Mouse (Mus musculus): Measurements from ENCODE around the gene Fat2. TPM values are rescaled to one million over a fixed set of nuclear protein-coding genes. Genes with fewer than 3 reads are reported as not detected.

Gene Fat2
- polyA plus RNA-seq, 1 experiment from 2014 or later = 0.03 TPM

GRCm38 (mm10) chr11:55217418-55217817, 118.9 kb downstream of the Fat2 start:
- Histone ChIP-seq H3K4me1 (peaks cover 29% of the 10 kb centered on the region), H3K27ac (no peak overlapping the region; the same call in 1 of the 2 replicates), H3K27me3 (ENCODE audit: insufficient read depth, poor library complexity, severe bottlenecking) (no peaks in the 10 kb centered on the region), H3K4me3 (no peak overlapping the region), H3K36me3 (peaks cover 23% of the 10 kb centered on the region; the same call in 1 of the 2 replicates), H3K9me3 (no peaks in the 10 kb centered on the region; the same call in 1 of the 2 replicates)
- WGBS = 71% methylated on average over 4 of the region's 4 CpGs
- DNase-seq (ENCODE audit: low spot score) = no peak

GRCm38 (mm10) chr11:55216830-55217229, 119.5 kb downstream of the Fat2 start:
- Histone ChIP-seq H3K4me3 (no peak overlapping the region), H3K9me3 (no peaks in the 10 kb centered on the region; the same call in 1 of the 2 replicates), H3K36me3 (peaks cover 17% of the 10 kb centered on the region; the same call in 1 of the 2 replicates), H3K27me3 (ENCODE audit: insufficient read depth, poor library complexity, severe bottlenecking) (no peaks in the 10 kb centered on the region), H3K4me1 (peaks cover 29% of the 10 kb centered on the region), H3K27ac (no peak overlapping the region)
- 85% methylated on average over 13 of the region's 13 CpGs for WGBS
- no peak for DNase-seq (ENCODE audit: low spot score)

GRCm38 (mm10) chr11:55216061-55216460, 120.3 kb downstream of the Fat2 start:
- H3K9me3 ChIP-seq = no peaks in the 10 kb centered on the region; the same call in 1 of the 2 replicates
- WGBS = 68% methylated on average over 4 of the region's 4 CpGs
- H3K4me1 ChIP-seq = peaks cover 31% of the 10 kb centered on the region
- H3K27ac ChIP-seq = no peak overlapping the region
- DNase-seq (ENCODE audit: low spot score) = no peak
- H3K27me3 ChIP-seq (ENCODE audit: insufficient read depth, poor library complexity, severe bottlenecking) = no peaks in the 10 kb centered on the region
- peaks cover 10% of the 10 kb centered on the region; the same call in 1 of the 2 replicates for H3K36me3 ChIP-seq
- H3K4me3 ChIP-seq = no peak overlapping the region

- no peak for DNase-seq (ENCODE audit: low spot score)
- WGBS = 60% methylated on average over 3 of the region's 3 CpGs
- 0 out of 2 replicates have a peak, but pooled peaks cover 1% of the 10 kb centered on the region for H3K36me3 ChIP-seq
Observed at GRCm38 (mm10) chr11:55214978-55215377, 121.4 kb downstream of the Fat2 start.

GRCm38 (mm10) chr11:55214161-55214560, 122.2 kb downstream of the Fat2 start:
- Histone ChIP-seq H3K27me3 (ENCODE audit: insufficient read depth, poor library complexity, severe bottlenecking) (no peaks in the 10 kb centered on the region), H3K4me1 (peaks cover 41% of the 10 kb centered on the region), H3K27ac (no peak overlapping the region), H3K9me3 (no peaks in the 10 kb centered on the region; the same call in 1 of the 2 replicates), H3K36me3 (no peaks in the 10 kb centered on the region), H3K4me3 (no peak overlapping the region)
- DNase-seq (ENCODE audit: low spot score) = no peak
- 76% methylated on average over 5 of the region's 5 CpGs for WGBS

More at GRCm38 (mm10) chr11:55214978-55215377, 121.4 kb downstream of the Fat2 start:
- Histone ChIP-seq H3K27me3 (ENCODE audit: insufficient read depth, poor library complexity, severe bottlenecking) (no peaks in the 10 kb centered on the region), H3K4me1 (peaks cover 35% of the 10 kb centered on the region), H3K27ac (no peak overlapping the region), H3K4me3 (no peak overlapping the region), H3K9me3 (no peaks in the 10 kb centered on the region; the same call in 1 of the 2 replicates)

GRCm38 (mm10) chr11:55213518-55213917, 122.8 kb downstream of the Fat2 start:
- peaks cover 38% of the 10 kb centered on the region for H3K4me1 ChIP-seq
- H3K9me3 ChIP-seq = no peaks in the 10 kb centered on the region; the same call in 1 of the 2 replicates
- DNase-seq (ENCODE audit: low spot score) = no peak
- no peaks in the 10 kb centered on the region for H3K36me3 ChIP-seq
- no peaks in the 10 kb centered on the region for H3K27me3 ChIP-seq (ENCODE audit: insufficient read depth, poor library complexity, severe bottlenecking)
- H3K27ac ChIP-seq = no peak overlapping the region
- WGBS = 85% methylated on average over 4 of the region's 4 CpGs
- no peak overlapping the region for H3K4me3 ChIP-seq

- H3K9me3 ChIP-seq = no peaks in the 10 kb centered on the region; the same call in 1 of the 2 replicates
- no peak overlapping the region for H3K4me3 ChIP-seq
- no peak for DNase-seq (ENCODE audit: low spot score)
- no peaks in the 10 kb centered on the region for H3K27me3 ChIP-seq (ENCODE audit: insufficient read depth, poor library complexity, severe bottlenecking)
- 72% methylated on average over 6 of the region's 6 CpGs for WGBS
- H3K36me3 ChIP-seq = no peaks in the 10 kb centered on the region
- no peak overlapping the region for H3K27ac ChIP-seq
- peaks cover 26% of the 10 kb centered on the region for H3K4me1 ChIP-seq
Observed at GRCm38 (mm10) chr11:55209626-55210353, 126.6 kb downstream of the Fat2 start.

- Histone ChIP-seq H3K4me1 (peaks cover 26% of the 10 kb centered on the region), H3K27me3 (ENCODE audit: insufficient read depth, poor library complexity, severe bottlenecking) (no peaks in the 10 kb centered on the region), H3K36me3 (no peaks in the 10 kb centered on the region), H3K27ac (no peak overlapping the region), H3K9me3 (no peaks in the 10 kb centered on the region; the same call in 1 of the 2 replicates), H3K4me3 (no peak overlapping the region)
- no peak for DNase-seq (ENCODE audit: low spot score)
- 56% methylated on average over 2 of the region's 2 CpGs for WGBS
Observed at GRCm38 (mm10) chr11:55209032-55209431, 127.3 kb downstream of the Fat2 start.

GRCm38 (mm10) chr11:55208001-55208690, 128.2 kb downstream of the Fat2 start:
- Histone ChIP-seq H3K27me3 (ENCODE audit: insufficient read depth, poor library complexity, severe bottlenecking) (no peaks in the 10 kb centered on the region), H3K9me3 (no peaks in the 10 kb centered on the region; the same call in 1 of the 2 replicates), H3K36me3 (no peaks in the 10 kb centered on the region), H3K4me3 (no peak overlapping the region), H3K27ac (no peak overlapping the region), H3K4me1 (peaks cover 20% of the 10 kb centered on the region)
- DNase-seq (ENCODE audit: low spot score) = no peak
- 70% methylated on average over 6 of the region's 6 CpGs for WGBS

GRCm38 (mm10) chr11:55204602-55205001, 131.8 kb downstream of the Fat2 start:
- peak overlapping the region; percentile 81 for H3K27ac ChIP-seq
- 9% methylated on average over 17 of the region's 17 CpGs for WGBS
- H3K36me3 ChIP-seq = no peaks in the 10 kb centered on the region
- H3K4me3 ChIP-seq = peak overlapping the region; percentile 81
- peaks cover 7% of the 10 kb centered on the region; the same call in 1 of the 2 replicates for H3K4me1 ChIP-seq
- H3K9me3 ChIP-seq = no peaks in the 10 kb centered on the region
- no peaks in the 10 kb centered on the region for H3K27me3 ChIP-seq (ENCODE audit: insufficient read depth, poor library complexity, severe bottlenecking)
- no peak for DNase-seq (ENCODE audit: low spot score)

GRCm38 (mm10) chr11:55204159-55204596, 132.2 kb downstream of the Fat2 start, which contains the start of gene Slc36a1:
Slc36a1 (plus strand) TSS chr11:55204350.
- H3K36me3 ChIP-seq = no peaks in the 10 kb centered on the region
- no peaks in the 10 kb centered on the region for H3K9me3 ChIP-seq
- H3K4me1 ChIP-seq = 0 out of 2 replicates have a peak, but pooled peaks cover 5% of the 10 kb centered on the region
- DNase-seq (ENCODE audit: low spot score) = peak; percentile 97
- H3K27me3 ChIP-seq (ENCODE audit: insufficient read depth, poor library complexity, severe bottlenecking) = no peaks in the 10 kb centered on the region
- peak within 1 kb of the TSS; percentile 81 for H3K27ac ChIP-seq
- H3K4me3 ChIP-seq = peak within 1 kb of the TSS; percentile 81
- WGBS = under 1% methylated on average over 31 of the region's 31 CpGs
